Mouse (Mus musculus) neural tube, embryonic 11.5 days (tissue): ENCODE results near the gene Adat3. TPM values are rescaled to one million over a fixed set of nuclear protein-coding genes. Genes with fewer than 3 reads are reported as not detected.

ENCODE experiments used
- microRNA-seq: library from miRNA; unstranded; fragments of <30 nt; microRNA quantifications from one replicate; pipeline ENCODE4, GENCODE M21; 2016
- polyA plus RNA-seq: library from polyadenylated mRNA; unstranded; fragments of >200 nt; fragmentation: Nextera tagmentation; extraction: Ambion mirVana; gene quantifications from 2 replicates; pipeline ENCODE4 v1.2.1, GENCODE M21; 2014

Gene Adat3
- polyA plus RNA-seq, 1 experiment from 2014 or later = 8.0 TPM

Small RNA genes within 50 kb of the gene (microRNA-seq; reads per million reads assigned to microRNA genes)
- gene Mir6912 = not detected

Other genes with a start within 250 kb of the Adat3 start
- 0.17 TPM in 1 of 2 replicates, not detected in the other for gene Plk5, start 246.4 kb upstream of the Adat3 start, polyA plus RNA-seq
- 12.6 and 15.5 TPM in 2 replicates for gene Mex3d, start 215.2 kb upstream of the Adat3 start, polyA plus RNA-seq
- 262 and 271 TPM in 2 replicates for gene Mbd3, start 203.3 kb upstream of the Adat3 start, polyA plus RNA-seq
- 494 and 521 TPM in 2 replicates for gene Uqcr11, start 196.1 kb upstream of the Adat3 start, polyA plus RNA-seq
- gene Tcf3, start 169.2 kb upstream of the Adat3 start, polyA plus RNA-seq = 177 and 178 TPM in 2 replicates
- 1.3 and 1.4 TPM in 2 replicates for gene Onecut3, start 108.0 kb upstream of the Adat3 start, polyA plus RNA-seq
- 0.84 and 0.96 TPM in 2 replicates for gene Atp8b3, start 63.8 kb upstream of the Adat3 start, polyA plus RNA-seq
- 30.7 and 31.4 TPM in 2 replicates for gene Rexo1, start 41.3 kb upstream of the Adat3 start, polyA plus RNA-seq
- gene Klf16, start 25.6 kb upstream of the Adat3 start, polyA plus RNA-seq = 4.5 and 5.5 TPM in 2 replicates
- 119 and 120 TPM in 2 replicates for gene Abhd17a, start 12.5 kb upstream of the Adat3 start, polyA plus RNA-seq
- gene Scamp4, start within 50 bp of the Adat3 start, polyA plus RNA-seq = 72.1 and 77.7 TPM in 2 replicates
- gene Gm49322, start 3.1 kb downstream of the Adat3 start, polyA plus RNA-seq = 2.4 and 3.1 TPM in 2 replicates
- gene Csnk1g2, start 20.0 kb downstream of the Adat3 start, polyA plus RNA-seq = 117 TPM in 2 replicates
- gene Btbd2, start 54.2 kb downstream of the Adat3 start, polyA plus RNA-seq = 71.1 and 78.8 TPM in 2 replicates
- gene Mknk2, start 75.2 kb downstream of the Adat3 start, polyA plus RNA-seq = 79.5 and 85.5 TPM in 2 replicates
- 58.9 and 60.3 TPM in 2 replicates for gene Mob3a, start 99.1 kb downstream of the Adat3 start, polyA plus RNA-seq
- 10.6 and 11.5 TPM in 2 replicates for gene Izumo4, start 99.3 kb downstream of the Adat3 start, polyA plus RNA-seq
- 69.3 and 79.1 TPM in 2 replicates for gene Ap3d1, start 139.4 kb downstream of the Adat3 start, polyA plus RNA-seq
- 23.9 and 24.3 TPM in 2 replicates for gene Dot1l, start 152.3 kb downstream of the Adat3 start, polyA plus RNA-seq
- gene Sf3a2, start 195.3 kb downstream of the Adat3 start, polyA plus RNA-seq = 96.6 and 101 TPM in 2 replicates
- 150 and 153 TPM in 2 replicates for gene Plekhj1, start 195.7 kb downstream of the Adat3 start, polyA plus RNA-seq
- not detected in 2 replicates for gene Amh, start 202.4 kb downstream of the Adat3 start, polyA plus RNA-seq
- 1.6 and 1.9 TPM in 2 replicates for gene Jsrp1, start 210.6 kb downstream of the Adat3 start, polyA plus RNA-seq
- gene Oaz1, start 223.8 kb downstream of the Adat3 start, polyA plus RNA-seq = 1,810 and 1,847 TPM in 2 replicates
- 0.40 and 0.66 TPM in 2 replicates for gene Lingo3, start 241.2 kb downstream of the Adat3 start, polyA plus RNA-seq